Mouse (Mus musculus) heart, adult 2 months (tissue): ENCODE measurements at regions not wholly inside any gene's neighbourhood (a gene's known extent, or its start where the extent isn't known, plus 50 kb on each side); places are given as distances from the start of the nearest gene placed in this dataset.

Experiments
- DNase-seq, 2 experiments: peaks; one replicate each; pipeline ENCODE4 v3.0.0; 2021
- H3K27ac ChIP-seq: fragments of 200-600 bp; 2 replicates; pipeline ENCODE4 v1.8.1; 2022
- H3K27me3 ChIP-seq: fragments of 200-500 bp; 2 replicates; pipeline ENCODE4 v1.6.1; 2012; ENCODE audit warnings: mild to moderate bottlenecking, low read length, inconsistent platforms, mixed read lengths; ENCODE audit not compliant: control insufficient read depth, insufficient read depth
- H3K36me3 ChIP-seq: fragments of 200-500 bp; 2 replicates; pipeline ENCODE4 v1.6.1; 2012; ENCODE audit warnings: low read length, inconsistent platforms; ENCODE audit not compliant: control insufficient read depth, insufficient read depth
- H3K4me1 ChIP-seq: fragments of 200-500 bp; 2 replicates; pipeline ENCODE4 v1.6.1; 2011; ENCODE audit warnings: low read length; ENCODE audit not compliant: control insufficient read depth, insufficient read depth
- H3K4me3 ChIP-seq: fragments of 200-600 bp; 2 replicates; pipeline ENCODE4 v1.8.1; 2022
- H3K79me2 ChIP-seq: fragments of 200-500 bp; replicated peaks from 2 replicates; pipeline ENCODE4 v1.6.1; 2012; ENCODE audit warnings: mild to moderate bottlenecking, inconsistent platforms, low read length, moderate library complexity, mixed read lengths; ENCODE audit not compliant: control insufficient read depth, insufficient read depth
- H3K9ac ChIP-seq: fragments of 200-500 bp; 2 replicates; pipeline ENCODE4 v1.6.1; 2012; ENCODE audit warnings: low read depth, mild to moderate bottlenecking, control low read depth, inconsistent platforms, low read length, mixed read lengths
- CTCF ChIP-seq: fragments of 200-600 bp; IDR thresholded peaks from 2 replicates; pipeline ENCODE4 v1.8.1; 2022; ENCODE audit warnings: antibody characterized with exemption, mild to moderate bottlenecking, moderate library complexity
- EP300 ChIP-seq: fragments of 200-500 bp; IDR thresholded peaks from 2 replicates; pipeline ENCODE4 v1.6.1; 2011; ENCODE audit warnings: low read depth, low read length, control low read depth; ENCODE audit not compliant: insufficient read depth
- POLR2A ChIP-seq: fragments of 200-500 bp; IDR thresholded peaks from 2 replicates; pipeline ENCODE4 v1.6.1; 2011; ENCODE audit warnings: mild to moderate bottlenecking, low read depth, low read length, control low read depth; ENCODE audit not compliant: insufficient read depth
- WGBS: fragments of 180-500 bp; shearing (Covaris S2); methylation state at CpG from one replicate; pipeline ENCODE4 v1.1.7; 2018; 5-methylcytosine and 5-hydroxymethylcytosine counted together
- intact Hi-C: fragments of 180-260 bp; cut with DNase I; formaldehyde crosslinking; loops from one replicate; pipeline ENCODE4 v1.15.1; 2025

DNA sequence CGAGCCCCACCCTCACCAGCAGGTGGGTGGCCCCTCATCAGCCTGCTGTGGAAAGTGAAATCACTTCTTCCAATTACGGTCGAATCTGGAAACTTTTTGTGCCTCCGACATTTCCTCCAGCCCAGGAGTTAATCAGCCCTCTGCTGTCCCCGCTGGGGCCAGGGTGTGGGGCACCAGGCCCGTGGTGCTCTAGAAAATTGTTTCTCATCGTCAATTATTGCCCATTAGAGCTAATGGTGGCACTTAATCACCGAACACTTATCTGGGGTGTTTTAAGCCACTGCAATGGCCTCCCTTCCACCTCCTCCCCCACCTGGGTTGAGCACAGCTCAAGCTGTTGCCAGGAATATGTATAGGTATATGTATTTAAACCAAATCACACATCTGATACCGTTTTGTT, 72.2 kb downstream of the Barx1 start:
- intact Hi-C loops, result loop anchor here (5.0 to 10.0 kb wide), 2 partner anchors 78 to 260 kb away; no protein-coding TSS in a partner anchor
- no peaks in the 10 kb centered on the region for H3K36me3 ChIP-seq
- H3K4me3 ChIP-seq, result no peak overlapping the region
- no peak overlapping the region for H3K27ac ChIP-seq
- no peaks in the 10 kb centered on the region for H3K4me1 ChIP-seq
- 42% methylated on average over 9 of the region's 9 CpGs for WGBS
- peaks cover 14% of the 10 kb centered on the region for H3K27me3 ChIP-seq
- no peak overlapping the region for H3K9ac ChIP-seq
- H3K79me2 ChIP-seq, result no peaks in the 10 kb centered on the region
- TF ChIP-seq EP300 (no peak), CTCF (no peak), POLR2A (no peak)
- no peak for DNase-seq

DNA sequence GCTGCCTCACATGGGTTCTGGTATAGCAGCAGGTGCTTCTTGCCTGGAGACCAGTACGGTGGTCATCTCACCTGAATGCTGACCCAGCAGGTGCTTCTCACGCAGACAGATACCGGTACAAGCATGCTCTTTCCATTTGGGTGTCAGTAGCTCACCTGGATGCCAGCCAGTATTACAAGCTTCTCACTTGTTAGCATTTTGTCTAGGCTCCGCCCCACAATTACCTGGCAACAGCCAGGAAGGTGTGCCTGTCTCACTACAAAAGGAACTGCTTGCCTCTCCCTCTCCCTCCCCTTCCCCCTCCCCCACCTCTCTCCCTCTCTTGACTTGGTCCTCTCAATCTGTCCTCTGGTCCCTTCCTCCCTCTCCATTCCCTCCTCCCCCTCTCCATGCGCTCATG, 82.8 kb downstream of the Barx1 start:
- no peaks in the 10 kb centered on the region for H3K27me3 ChIP-seq
- no peaks in the 10 kb centered on the region for H3K4me1 ChIP-seq
- WGBS, result 53% methylated on average over 5 of the region's 5 CpGs
- H3K79me2 ChIP-seq, result no peaks in the 10 kb centered on the region
- DNase-seq, result no peak
- H3K36me3 ChIP-seq, result no peaks in the 10 kb centered on the region
- H3K9ac ChIP-seq, result no peak overlapping the region
- H3K4me3 ChIP-seq, result no peak overlapping the region
- intact Hi-C loops, result no loop called here
- TF ChIP-seq CTCF (no peak), POLR2A (no peak), EP300 (no peak)
- no peak overlapping the region for H3K27ac ChIP-seq

DNA sequence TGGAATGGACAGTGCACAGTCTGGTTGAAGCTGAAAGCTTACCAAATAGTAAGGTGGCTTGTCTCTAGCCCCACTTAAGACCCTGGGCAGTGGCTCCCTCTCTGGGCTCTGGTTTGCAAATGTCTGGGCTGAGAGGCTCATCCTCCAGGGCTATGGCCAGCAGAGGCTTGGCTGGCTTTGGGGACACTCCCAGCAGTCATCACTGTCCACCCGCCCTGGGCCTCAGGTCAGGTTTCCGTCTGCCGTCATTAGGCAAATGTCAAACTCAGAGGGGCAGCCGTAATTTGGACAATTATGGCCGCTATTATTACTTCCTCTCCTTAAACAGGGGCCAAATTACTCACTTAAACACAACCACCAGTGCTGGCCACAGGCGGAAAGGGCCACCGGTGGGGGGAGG, 83.5 kb downstream of the Barx1 start:
- intact Hi-C loops, result no loop called here
- no peak for DNase-seq
- 52% methylated on average over 7 of the region's 7 CpGs for WGBS

More for the DNA sequence above, 83.5 kb downstream of the Barx1 start:
- H3K36me3 ChIP-seq, result no peaks in the 10 kb centered on the region
- no peaks in the 10 kb centered on the region for H3K4me1 ChIP-seq
- H3K4me3 ChIP-seq, result no peak overlapping the region
- H3K9ac ChIP-seq, result no peak overlapping the region
- TF ChIP-seq POLR2A (no peak), EP300 (no peak), CTCF (no peak)
- no peak overlapping the region for H3K27ac ChIP-seq
- H3K27me3 ChIP-seq, result no peaks in the 10 kb centered on the region
- no peaks in the 10 kb centered on the region for H3K79me2 ChIP-seq
